Mouse (Mus musculus): ENCODE results near the gene Rpl28. TPM values are rescaled to one million over a fixed set of nuclear protein-coding genes. Genes with fewer than 3 reads are reported as not detected.

Gene Rpl28
- total and polyA plus RNA-seq, 3 experiments, result 548 to 5,642 (median 1,543) TPM

- Histone ChIP-seq H3K4me1 (ENCODE audit: insufficient read depth, low read depth, low read length) (no peaks in the 10 kb centered on the region), H3K9me3 (replicated peaks) (no peaks in the 10 kb centered on the region), H3K4me3 (ENCODE audit: low read depth, low read length) (no peak overlapping the region), H3K27me3 (ENCODE audit: insufficient read depth, low read length) (peaks cover 21% of the 10 kb centered on the region), H3K36me3 (replicated peaks) (no peaks in the 10 kb centered on the region)
- no peak for TF ChIP-seq POLR2AphosphoS5 (IDR thresholded peaks at IDR 0.05; ENCODE audit: insufficient replicate concordance, low read depth, low read length)
- TF ChIP-seq GATA1 (IDR thresholded peaks at IDR 0.05; ENCODE audit: borderline replicate concordance, low read length), result no peak
- TF ChIP-seq CTCF (IDR thresholded peaks at IDR 0.05; ENCODE audit: low read depth, low read length), result no peak
- no peak for TF ChIP-seq GATA2 (IDR thresholded peaks at IDR 0.05; ENCODE audit: borderline replicate concordance, low read depth, low read length)
- ATAC-seq (ENCODE audit: extremely low read depth, insufficient number of reproducible peaks, low FRiP score, poor library complexity, severe bottlenecking) (no peak), DNase-seq (ENCODE audit: low spot score) (no peak)
Observed at GRCm38 (mm10) chr7:4822162-4822907, 29.7 kb downstream of the Rpl28 start.

DNA sequence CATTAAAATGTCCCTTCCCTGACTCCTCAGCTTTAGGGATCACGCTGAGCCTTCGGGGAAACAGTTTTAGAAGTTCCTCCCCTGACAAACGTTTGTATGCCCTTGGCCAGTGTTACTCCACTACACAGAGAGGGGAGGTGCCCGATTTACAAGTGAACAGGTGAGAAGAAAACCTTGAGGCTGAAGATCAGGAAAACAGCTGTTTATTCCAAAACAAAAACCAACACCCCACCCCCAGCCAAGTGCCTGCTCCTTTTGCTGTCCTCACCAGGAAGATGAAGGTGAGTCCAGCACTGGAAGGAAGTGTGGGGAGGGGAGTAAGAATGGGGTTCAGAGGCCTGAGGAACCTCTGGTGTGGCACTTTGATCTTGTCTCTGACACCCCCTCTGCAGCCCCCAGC, 32.7 kb downstream of the Rpl28 start:
- no peak for ATAC-seq (ENCODE audit: extremely low read depth, insufficient number of reproducible peaks, low FRiP score, poor library complexity, severe bottlenecking)
- TF ChIP-seq GATA2 (IDR thresholded peaks at IDR 0.05; ENCODE audit: borderline replicate concordance, low read depth, low read length) (no peak), GATA1 (IDR thresholded peaks at IDR 0.05; ENCODE audit: borderline replicate concordance, low read length) (no peak), POLR2AphosphoS5 (IDR thresholded peaks at IDR 0.05; ENCODE audit: insufficient replicate concordance, low read depth, low read length) (no peak), CTCF (IDR thresholded peaks at IDR 0.05; ENCODE audit: low read depth, low read length) (no peak), TAL1 (conservative IDR thresholded peaks at IDR 0.05; ENCODE audit: low read depth, low read length) (no peak)
- Histone ChIP-seq H3K4me1 (ENCODE audit: insufficient read depth, low read depth, low read length) (no peaks in the 10 kb centered on the region), H3K9me3 (replicated peaks) (no peaks in the 10 kb centered on the region), H3K4me3 (ENCODE audit: low read depth, low read length) (no peak overlapping the region), H3K27me3 (ENCODE audit: insufficient read depth, low read length) (peaks cover 21% of the 10 kb centered on the region), H3K36me3 (replicated peaks) (no peaks in the 10 kb centered on the region)
- no peak for DNase-seq (ENCODE audit: low spot score)

GRCm38 (mm10) chr7:4830476-4830875, 37.8 kb downstream of the Rpl28 start:
- DNase-seq (ENCODE audit: low spot score) (no peak), ATAC-seq (ENCODE audit: extremely low read depth, insufficient number of reproducible peaks, low FRiP score, poor library complexity, severe bottlenecking) (no peak)
- Histone ChIP-seq H3K27me3 (ENCODE audit: insufficient read depth, low read length) (peaks cover 6% of the 10 kb centered on the region), H3K36me3 (replicated peaks) (no peaks in the 10 kb centered on the region), H3K4me3 (ENCODE audit: low read depth, low read length) (no peak overlapping the region), H3K4me1 (ENCODE audit: insufficient read depth, low read depth, low read length) (no peaks in the 10 kb centered on the region), H3K9me3 (replicated peaks) (no peaks in the 10 kb centered on the region)
- TF ChIP-seq GATA2 (IDR thresholded peaks at IDR 0.05; ENCODE audit: borderline replicate concordance, low read depth, low read length), result no peak
- TF ChIP-seq GATA1 (IDR thresholded peaks at IDR 0.05; ENCODE audit: borderline replicate concordance, low read length), result no peak
- TF ChIP-seq POLR2AphosphoS5 (IDR thresholded peaks at IDR 0.05; ENCODE audit: insufficient replicate concordance, low read depth, low read length), result no peak
- no peak for TF ChIP-seq TAL1 (conservative IDR thresholded peaks at IDR 0.05; ENCODE audit: low read depth, low read length)
- no peak for TF ChIP-seq CTCF (IDR thresholded peaks at IDR 0.05; ENCODE audit: low read depth, low read length)

- Histone ChIP-seq H3K36me3 (replicated peaks) (no peaks in the 10 kb centered on the region), H3K4me1 (ENCODE audit: insufficient read depth, low read depth, low read length) (no peaks in the 10 kb centered on the region), H3K9me3 (replicated peaks) (no peaks in the 10 kb centered on the region), H3K27me3 (ENCODE audit: insufficient read depth, low read length) (peaks cover 26% of the 10 kb centered on the region; the same call in 1 of the 2 replicates), H3K4me3 (ENCODE audit: low read depth, low read length) (no peak overlapping the region)
- DNase-seq (ENCODE audit: low spot score), result no peak
- ATAC-seq (ENCODE audit: extremely low read depth, insufficient number of reproducible peaks, low FRiP score, poor library complexity, severe bottlenecking), result no peak
- TF ChIP-seq TAL1 (conservative IDR thresholded peaks at IDR 0.05; ENCODE audit: low read depth, low read length), result no peak
- TF ChIP-seq GATA2 (IDR thresholded peaks at IDR 0.05; ENCODE audit: borderline replicate concordance, low read depth, low read length), result no peak
- no peak for TF ChIP-seq POLR2AphosphoS5 (IDR thresholded peaks at IDR 0.05; ENCODE audit: insufficient replicate concordance, low read depth, low read length)
- no peak for TF ChIP-seq CTCF (IDR thresholded peaks at IDR 0.05; ENCODE audit: low read depth, low read length)
- TF ChIP-seq GATA1 (IDR thresholded peaks at IDR 0.05; ENCODE audit: borderline replicate concordance, low read length), result no peak
Observed at GRCm38 (mm10) chr7:4835631-4836327, 43.1 kb downstream of the Rpl28 start.

DNA sequence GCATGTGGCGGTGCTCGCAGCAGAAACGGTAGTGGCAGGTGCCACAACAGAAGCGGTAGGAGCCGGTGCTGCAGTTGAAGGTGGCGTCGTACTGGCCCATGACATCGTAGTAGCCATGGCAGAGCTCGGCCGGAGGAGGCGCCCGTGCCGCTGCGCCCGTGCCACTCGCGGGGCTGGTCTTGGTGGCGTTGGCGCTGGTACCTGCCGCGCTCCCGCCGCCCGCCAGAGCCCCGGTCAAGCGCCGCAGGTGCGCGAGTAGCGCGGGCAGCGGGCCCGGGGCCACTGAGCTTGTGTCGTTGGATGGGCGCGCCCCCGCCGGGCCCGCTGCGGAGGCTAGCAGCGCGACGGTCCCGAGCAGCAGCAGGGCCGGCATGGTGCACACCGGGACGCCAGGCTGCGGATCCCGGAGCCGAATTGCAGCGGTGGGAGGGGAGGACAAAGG, 43.7 kb downstream of the Rpl28 start:
- H3K4me3 ChIP-seq (ENCODE audit: low read depth, low read length), result no peak overlapping the region
- TF ChIP-seq CTCF (IDR thresholded peaks at IDR 0.05; ENCODE audit: low read depth, low read length) (no peak), GATA1 (IDR thresholded peaks at IDR 0.05; ENCODE audit: borderline replicate concordance, low read length) (no peak), TAL1 (conservative IDR thresholded peaks at IDR 0.05; ENCODE audit: low read depth, low read length) (no peak), POLR2AphosphoS5 (IDR thresholded peaks at IDR 0.05; ENCODE audit: insufficient replicate concordance, low read depth, low read length) (no peak), GATA2 (IDR thresholded peaks at IDR 0.05; ENCODE audit: borderline replicate concordance, low read depth, low read length) (no peak)
- DNase-seq (ENCODE audit: low spot score) (no peak), ATAC-seq (ENCODE audit: extremely low read depth, insufficient number of reproducible peaks, low FRiP score, poor library complexity, severe bottlenecking) (no peak)
- peaks cover 26% of the 10 kb centered on the region; the same call in 1 of the 2 replicates for H3K27me3 ChIP-seq (ENCODE audit: insufficient read depth, low read length)
- H3K4me1 ChIP-seq (ENCODE audit: insufficient read depth, low read depth, low read length), result no peaks in the 10 kb centered on the region
- H3K9me3 ChIP-seq (replicated peaks), result no peaks in the 10 kb centered on the region
- no peaks in the 10 kb centered on the region for H3K36me3 ChIP-seq (replicated peaks)

DNA sequence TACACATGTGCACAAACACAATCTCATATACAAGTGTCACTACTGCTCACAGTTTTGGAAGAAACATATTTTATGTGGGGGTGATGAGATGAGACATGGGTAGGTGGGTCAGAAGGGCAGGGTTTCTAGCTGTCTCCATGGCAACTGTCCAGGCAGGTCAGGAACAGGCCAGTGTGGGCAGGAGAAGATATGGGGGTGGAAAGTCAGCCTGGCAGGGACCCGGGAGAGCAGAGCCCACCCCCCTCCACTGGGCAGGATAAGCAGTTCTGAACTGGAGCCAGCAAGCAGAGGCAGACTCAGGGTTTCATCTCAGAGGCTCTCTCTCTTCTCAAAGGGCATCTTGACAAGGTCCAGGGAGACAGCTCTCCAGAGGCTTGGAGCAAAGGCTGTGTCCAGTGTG, 45.0 kb downstream of the Rpl28 start:
- DNase-seq (ENCODE audit: low spot score) (no peak), ATAC-seq (ENCODE audit: extremely low read depth, insufficient number of reproducible peaks, low FRiP score, poor library complexity, severe bottlenecking) (no peak)
- 0 out of 2 replicates have a peak, but pooled peaks cover under 1% of the 10 kb centered on the region for H3K4me1 ChIP-seq (ENCODE audit: insufficient read depth, low read depth, low read length)
- TF ChIP-seq TAL1 (conservative IDR thresholded peaks at IDR 0.05; ENCODE audit: low read depth, low read length) (no peak), POLR2AphosphoS5 (IDR thresholded peaks at IDR 0.05; ENCODE audit: insufficient replicate concordance, low read depth, low read length) (no peak), GATA2 (IDR thresholded peaks at IDR 0.05; ENCODE audit: borderline replicate concordance, low read depth, low read length) (no peak), CTCF (IDR thresholded peaks at IDR 0.05; ENCODE audit: low read depth, low read length) (no peak), GATA1 (IDR thresholded peaks at IDR 0.05; ENCODE audit: borderline replicate concordance, low read length) (no peak)
- no peak overlapping the region for H3K4me3 ChIP-seq (ENCODE audit: low read depth, low read length)
- no peaks in the 10 kb centered on the region for H3K9me3 ChIP-seq (replicated peaks)
- peaks cover 32% of the 10 kb centered on the region for H3K27me3 ChIP-seq (ENCODE audit: insufficient read depth, low read length)
- H3K36me3 ChIP-seq (replicated peaks), result no peaks in the 10 kb centered on the region

Measured in G1E (cell line).